Mouse (Mus musculus): ENCODE results near the gene Man1a.

Gene Man1a

GRCm38 (mm10) chr10:53914974-53915609 is 161.3 kb downstream of the Man1a start:
- no peaks in the 10 kb centered on the region for H3K4me1 ChIP-seq (replicated peaks; ENCODE audit: low read depth, low read length)
- no peaks in the 10 kb centered on the region for H3K36me3 ChIP-seq (ENCODE audit: insufficient read depth, low read length)
- H3K27me3 ChIP-seq (ENCODE audit: insufficient read depth, low read length), result no peaks in the 10 kb centered on the region
- no peak for TF ChIP-seq NANOG (IDR thresholded peaks at IDR 0.05; ENCODE audit: borderline replicate concordance, low read length)
- no peak for TF ChIP-seq CTCF (conservative IDR thresholded peaks at IDR 0.05; ENCODE audit: low read length)
- TF ChIP-seq POU5F1 (IDR thresholded peaks at IDR 0.05; ENCODE audit: borderline replicate concordance, low read length), result no peak
- no peak overlapping the region for H3K4me3 ChIP-seq (replicated peaks; ENCODE audit: low read length)
- H3K9me3 ChIP-seq (ENCODE audit: low read length), result no peaks in the 10 kb centered on the region

- H3K9me3 ChIP-seq (ENCODE audit: low read length), result no peaks in the 10 kb centered on the region
- no peaks in the 10 kb centered on the region for H3K27me3 ChIP-seq (ENCODE audit: insufficient read depth, low read length)
- no peaks in the 10 kb centered on the region for H3K36me3 ChIP-seq (ENCODE audit: insufficient read depth, low read length)
- TF ChIP-seq CTCF (conservative IDR thresholded peaks at IDR 0.05; ENCODE audit: low read length), result no peak
- no peak for TF ChIP-seq POU5F1 (IDR thresholded peaks at IDR 0.05; ENCODE audit: borderline replicate concordance, low read length)
- TF ChIP-seq NANOG (IDR thresholded peaks at IDR 0.05; ENCODE audit: borderline replicate concordance, low read length), result no peak
- H3K4me3 ChIP-seq (replicated peaks; ENCODE audit: low read length), result no peak overlapping the region
- no peaks in the 10 kb centered on the region for H3K4me1 ChIP-seq (replicated peaks; ENCODE audit: low read depth, low read length)
Observed at GRCm38 (mm10) chr10:53913546-53914312, 162.7 kb downstream of the Man1a start.

GRCm38 (mm10) chr10:53889512-53889911 is 186.9 kb downstream of the Man1a start:
- no peaks in the 10 kb centered on the region for H3K4me1 ChIP-seq (replicated peaks; ENCODE audit: low read depth, low read length)
- no peak overlapping the region for H3K4me3 ChIP-seq (replicated peaks; ENCODE audit: low read length)
- no peaks in the 10 kb centered on the region for H3K9me3 ChIP-seq (ENCODE audit: low read length)
- H3K36me3 ChIP-seq (ENCODE audit: insufficient read depth, low read length), result no peaks in the 10 kb centered on the region
- no peaks in the 10 kb centered on the region for H3K27me3 ChIP-seq (ENCODE audit: insufficient read depth, low read length)
- TF ChIP-seq NANOG (IDR thresholded peaks at IDR 0.05; ENCODE audit: borderline replicate concordance, low read length) (no peak), POU5F1 (IDR thresholded peaks at IDR 0.05; ENCODE audit: borderline replicate concordance, low read length) (no peak), CTCF (conservative IDR thresholded peaks at IDR 0.05; ENCODE audit: low read length) (no peak)

GRCm38 (mm10) chr10:53888382-53889110 is 187.9 kb downstream of the Man1a start:
- H3K9me3 ChIP-seq (ENCODE audit: low read length), result no peaks in the 10 kb centered on the region
- H3K36me3 ChIP-seq (ENCODE audit: insufficient read depth, low read length), result no peaks in the 10 kb centered on the region
- no peaks in the 10 kb centered on the region for H3K4me1 ChIP-seq (replicated peaks; ENCODE audit: low read depth, low read length)
- TF ChIP-seq POU5F1 (IDR thresholded peaks at IDR 0.05; ENCODE audit: borderline replicate concordance, low read length) (no peak), NANOG (IDR thresholded peaks at IDR 0.05; ENCODE audit: borderline replicate concordance, low read length) (no peak), CTCF (conservative IDR thresholded peaks at IDR 0.05; ENCODE audit: low read length) (no peak)
- no peaks in the 10 kb centered on the region for H3K27me3 ChIP-seq (ENCODE audit: insufficient read depth, low read length)
- no peak overlapping the region for H3K4me3 ChIP-seq (replicated peaks; ENCODE audit: low read length)

- no peak for TF ChIP-seq POU5F1 (IDR thresholded peaks at IDR 0.05; ENCODE audit: borderline replicate concordance, low read length)
- no peak for TF ChIP-seq NANOG (IDR thresholded peaks at IDR 0.05; ENCODE audit: borderline replicate concordance, low read length)
- no peak for TF ChIP-seq CTCF (conservative IDR thresholded peaks at IDR 0.05; ENCODE audit: low read length)
- H3K27me3 ChIP-seq (ENCODE audit: insufficient read depth, low read length), result no peaks in the 10 kb centered on the region
Observed at GRCm38 (mm10) chr10:53886475-53886874, 189.9 kb downstream of the Man1a start.

GRCm38 (mm10) chr10:53881310-53881709 is 195.1 kb downstream of the Man1a start:
- no peak for TF ChIP-seq POU5F1 (IDR thresholded peaks at IDR 0.05; ENCODE audit: borderline replicate concordance, low read length)
- TF ChIP-seq NANOG (IDR thresholded peaks at IDR 0.05; ENCODE audit: borderline replicate concordance, low read length), result no peak
- TF ChIP-seq CTCF (conservative IDR thresholded peaks at IDR 0.05; ENCODE audit: low read length), result no peak
- Histone ChIP-seq H3K9me3 (ENCODE audit: low read length) (no peaks in the 10 kb centered on the region), H3K36me3 (ENCODE audit: insufficient read depth, low read length) (no peaks in the 10 kb centered on the region), H3K4me1 (replicated peaks; ENCODE audit: low read depth, low read length) (no peaks in the 10 kb centered on the region), H3K27me3 (ENCODE audit: insufficient read depth, low read length) (no peaks in the 10 kb centered on the region), H3K4me3 (replicated peaks; ENCODE audit: low read length) (no peak overlapping the region)

More at GRCm38 (mm10) chr10:53886475-53886874, 189.9 kb downstream of the Man1a start:
- no peak overlapping the region for H3K4me3 ChIP-seq (replicated peaks; ENCODE audit: low read length)
- no peaks in the 10 kb centered on the region for H3K4me1 ChIP-seq (replicated peaks; ENCODE audit: low read depth, low read length)
- H3K9me3 ChIP-seq (ENCODE audit: low read length), result no peaks in the 10 kb centered on the region
- no peaks in the 10 kb centered on the region for H3K36me3 ChIP-seq (ENCODE audit: insufficient read depth, low read length)

GRCm38 (mm10) chr10:53875896-53876295 is 200.5 kb downstream of the Man1a start:
- no peaks in the 10 kb centered on the region for H3K4me1 ChIP-seq (replicated peaks; ENCODE audit: low read depth, low read length)
- H3K9me3 ChIP-seq (ENCODE audit: low read length), result no peaks in the 10 kb centered on the region
- no peak overlapping the region for H3K4me3 ChIP-seq (replicated peaks; ENCODE audit: low read length)
- TF ChIP-seq POU5F1 (IDR thresholded peaks at IDR 0.05; ENCODE audit: borderline replicate concordance, low read length) (no peak), NANOG (IDR thresholded peaks at IDR 0.05; ENCODE audit: borderline replicate concordance, low read length) (no peak), CTCF (conservative IDR thresholded peaks at IDR 0.05; ENCODE audit: low read length) (no peak)
- H3K27me3 ChIP-seq (ENCODE audit: insufficient read depth, low read length), result no peaks in the 10 kb centered on the region
- H3K36me3 ChIP-seq (ENCODE audit: insufficient read depth, low read length), result no peaks in the 10 kb centered on the region

GRCm38 (mm10) chr10:53874191-53874590 is 202.2 kb downstream of the Man1a start:
- TF ChIP-seq CTCF (conservative IDR thresholded peaks at IDR 0.05; ENCODE audit: low read length) (no peak), POU5F1 (IDR thresholded peaks at IDR 0.05; ENCODE audit: borderline replicate concordance, low read length) (no peak), NANOG (IDR thresholded peaks at IDR 0.05; ENCODE audit: borderline replicate concordance, low read length) (no peak)
- H3K27me3 ChIP-seq (ENCODE audit: insufficient read depth, low read length), result no peaks in the 10 kb centered on the region
- H3K36me3 ChIP-seq (ENCODE audit: insufficient read depth, low read length), result no peaks in the 10 kb centered on the region
- H3K4me3 ChIP-seq (replicated peaks; ENCODE audit: low read length), result no peak overlapping the region
- H3K9me3 ChIP-seq (ENCODE audit: low read length), result no peaks in the 10 kb centered on the region
- H3K4me1 ChIP-seq (replicated peaks; ENCODE audit: low read depth, low read length), result no peaks in the 10 kb centered on the region
